In genomic region chr4:135306971-135307632, GRCm38 (mm10) we compare ENCODE assay signal across 9 mouse cellular contexts. TPM values are rescaled to one million over a fixed set of nuclear protein-coding genes. Genes with fewer than 3 reads are reported as not detected.
DNase-seq lines count a peak whose midpoint lies in the region; ATAC-seq and TF ChIP-seq lines count a peak whose summit lies in the region.
"Had no signal": no experiment of that assay in that cellular context is flagged by ENCODE, and none has a peak within 500 bp of the region (broad histone marks: within the 10 kb centered on the region; RNA-seq: fewer than 3 reads in every experiment).

No protein-coding gene starts in this region.

- DNase-seq in midbrain, embryonic 10.5 days (ENCODE audit: low spot score): no peak
- DNase-seq in kidney, postnatal 0 days (ENCODE audit: low spot score): no peak
- no peak for DNase-seq in cerebellum, adult 11 months
- DNase-seq in thymus, postnatal 14 days: no peak
- DNase-seq in thymus, adult 2 months: no peak

- ATAC-seq in midbrain, embryonic 16.5 days: no peak
- no peak for ATAC-seq in forebrain, embryonic 13.5 days
- ATAC-seq in kidney, postnatal 0 days (replicated peaks; ENCODE audit: low FRiP score, low read depth): no peak
- ATAC-seq in midbrain, embryonic 15.5 days (replicated peaks): no peak

- no peaks in the 10 kb centered on the region for H3K27me3 ChIP-seq in midbrain, embryonic 10.5 days (ENCODE audit: low read depth, poor library complexity, severe bottlenecking)
- H3K27me3 ChIP-seq in midbrain, embryonic 16.5 days (ENCODE audit: control insufficient read depth, insufficient read depth, low read depth, low read length): no peaks in the 10 kb centered on the region
- H3K27me3 ChIP-seq in forebrain, embryonic 13.5 days: no peaks in the 10 kb centered on the region
- no peaks in the 10 kb centered on the region for H3K27me3 ChIP-seq in kidney, postnatal 0 days (ENCODE audit: insufficient read depth, low read length)
- no peaks in the 10 kb centered on the region for H3K27me3 ChIP-seq in midbrain, embryonic 15.5 days (replicated peaks)
- H3K27me3 ChIP-seq in thymus, adult 2 months (ENCODE audit: control insufficient read depth, insufficient read depth, low read length): no peaks in the 10 kb centered on the region

- 48% methylated on average over 17 of the region's 17 CpGs for WGBS in midbrain, embryonic 10.5 days
- 39% methylated on average over 17 of the region's 17 CpGs for WGBS in midbrain, embryonic 16.5 days
- 39% methylated on average over 17 of the region's 17 CpGs for WGBS in forebrain, embryonic 13.5 days
- 44% methylated on average over 17 of the region's 17 CpGs for WGBS in kidney, postnatal 0 days
- WGBS in midbrain, embryonic 15.5 days: 39% methylated on average over 17 of the region's 17 CpGs
- 89% methylated on average over 17 of the region's 17 CpGs for WGBS in thymus, adult 2 months

- H3K4me1 ChIP-seq in midbrain, embryonic 10.5 days: peaks cover 16% of the 10 kb centered on the region
- no peaks in the 10 kb centered on the region for H3K4me1 ChIP-seq in midbrain, embryonic 16.5 days (ENCODE audit: control insufficient read depth, insufficient read depth, low read length)
- peaks cover 8% of the 10 kb centered on the region for H3K4me1 ChIP-seq in forebrain, embryonic 13.5 days
- peaks cover 17% of the 10 kb centered on the region for H3K4me1 ChIP-seq in kidney, postnatal 0 days (replicated peaks; ENCODE audit: insufficient read depth, low read length)
- no peaks in the 10 kb centered on the region for H3K4me1 ChIP-seq in midbrain, embryonic 15.5 days
- H3K4me1 ChIP-seq in thymus, adult 2 months (replicated peaks; ENCODE audit: control insufficient read depth, insufficient read depth, low read length): no peaks in the 10 kb centered on the region

- H3K4me3 ChIP-seq in midbrain, embryonic 10.5 days: peak overlapping the region; percentile 29; the same call in 1 of the 2 replicates
- H3K4me3 ChIP-seq in midbrain, embryonic 16.5 days (ENCODE audit: low read depth, low read length): no peak overlapping the region
- H3K4me3 ChIP-seq in forebrain, embryonic 13.5 days: no peak overlapping the region
- H3K4me3 ChIP-seq in kidney, postnatal 0 days (replicated peaks; ENCODE audit: low read depth, low read length): no peak overlapping the region
- H3K4me3 ChIP-seq in midbrain, embryonic 15.5 days: no peak overlapping the region
- H3K4me3 ChIP-seq in thymus, adult 2 months (ENCODE audit: control insufficient read depth, insufficient read depth, low read length): no peak overlapping the region

- no peak overlapping the region for H3K9ac ChIP-seq in midbrain, embryonic 16.5 days (ENCODE audit: low read depth, low read length)
- H3K9ac ChIP-seq in forebrain, embryonic 13.5 days: no peak overlapping the region
- H3K9ac ChIP-seq in kidney, postnatal 0 days (ENCODE audit: low read depth, low read length): no peak overlapping the region
- no peak overlapping the region for H3K9ac ChIP-seq in midbrain, embryonic 15.5 days

- no peak overlapping the region for H3K4me2 ChIP-seq in midbrain, embryonic 16.5 days (ENCODE audit: low read length)
- peak overlapping the region; percentile 27; the same call in 1 of the 2 replicates for H3K4me2 ChIP-seq in forebrain, embryonic 13.5 days
- H3K4me2 ChIP-seq in kidney, postnatal 0 days (ENCODE audit: low read length): no peak overlapping the region
- H3K4me2 ChIP-seq in midbrain, embryonic 15.5 days: peak overlapping the region; percentile 10; the same call in 1 of the 2 replicates

- no peak for TF ChIP-seq CTCF in kidney, postnatal 0 days (IDR thresholded peaks at IDR 0.05; ENCODE audit: low read depth)
- TF ChIP-seq CTCF in thymus, adult 2 months (IDR thresholded peaks at IDR 0.05; ENCODE audit: borderline replicate concordance, control insufficient read depth, extremely low read depth, insufficient read depth, low read length, poor library complexity): no peak

- H3K27ac ChIP-seq in midbrain, embryonic 10.5 days (replicated peaks): peak overlapping the region; percentile 7; the same call in 1 of the 2 replicates
- H3K27ac ChIP-seq in midbrain, embryonic 16.5 days (ENCODE audit: low read length): no peak overlapping the region
- no peak overlapping the region for H3K27ac ChIP-seq in forebrain, embryonic 13.5 days
- peak overlapping the region; percentile 42; the same call in 1 of the 2 replicates for H3K27ac ChIP-seq in kidney, postnatal 0 days
- H3K27ac ChIP-seq in midbrain, embryonic 15.5 days: no peak overlapping the region
- H3K27ac ChIP-seq in thymus, adult 2 months (ENCODE audit: control insufficient read depth, insufficient read depth, low read length): no peak overlapping the region
- H3K27ac ChIP-seq: macrophage had no signal

- no peak for TF ChIP-seq POLR2A in thymus, adult 2 months (IDR thresholded peaks at IDR 0.05; ENCODE audit: control insufficient read depth, extremely low read depth, insufficient read depth, low read length, poor library complexity)

- H3K9me3 ChIP-seq in midbrain, embryonic 10.5 days (replicated peaks): no peaks in the 10 kb centered on the region
- no peaks in the 10 kb centered on the region for H3K9me3 ChIP-seq in midbrain, embryonic 16.5 days (replicated peaks; ENCODE audit: control insufficient read depth, low read length, poor library complexity, severe bottlenecking)
- H3K9me3 ChIP-seq in forebrain, embryonic 13.5 days (replicated peaks): no peaks in the 10 kb centered on the region
- no peaks in the 10 kb centered on the region for H3K9me3 ChIP-seq in kidney, postnatal 0 days (replicated peaks; ENCODE audit: low read length)
- H3K9me3 ChIP-seq in midbrain, embryonic 15.5 days: no peaks in the 10 kb centered on the region

- H3K36me3 ChIP-seq in midbrain, embryonic 10.5 days: no peaks in the 10 kb centered on the region
- no peaks in the 10 kb centered on the region for H3K36me3 ChIP-seq in midbrain, embryonic 16.5 days (ENCODE audit: control insufficient read depth, insufficient read depth, low read length)
- no peaks in the 10 kb centered on the region for H3K36me3 ChIP-seq in forebrain, embryonic 13.5 days (ENCODE audit: poor library complexity, severe bottlenecking)
- no peaks in the 10 kb centered on the region for H3K36me3 ChIP-seq in kidney, postnatal 0 days (ENCODE audit: insufficient read depth, low read length)
- no peaks in the 10 kb centered on the region for H3K36me3 ChIP-seq in midbrain, embryonic 15.5 days (replicated peaks)
- H3K36me3 ChIP-seq in thymus, adult 2 months (ENCODE audit: control insufficient read depth, insufficient read depth, low read length): no peaks in the 10 kb centered on the region

RNA-seq across cellular contexts. Expression of gene Clic4, which starts 34.5 kb away (rescaled TPM):
- polyA plus RNA-seq in midbrain, embryonic 10.5 days (2016; fragmentation: Nextera tagmentation; extraction: Ambion mirVana): 224 and 229 TPM in 2 replicates
- 49.2 and 55.6 TPM in 2 replicates for polyA plus RNA-seq in midbrain, embryonic 16.5 days (2015; fragmentation: Nextera tagmentation; extraction: Ambion mirVana)
- polyA plus RNA-seq in forebrain, embryonic 13.5 days (2015; fragmentation: Nextera tagmentation; extraction: Ambion mirVana): 146 and 153 TPM in 2 replicates
- polyA plus RNA-seq in kidney, postnatal 0 days (2015; fragmentation: Nextera tagmentation; extraction: Ambion mirVana): 147 and 166 TPM in 2 replicates
- polyA plus RNA-seq in midbrain, embryonic 15.5 days (2015; fragmentation: Nextera tagmentation; extraction: Ambion mirVana): 63.8 and 69.5 TPM in 2 replicates
- 50.2 and 55.1 TPM in 2 replicates for polyA plus RNA-seq in thymus, adult 2 months (2012; rRNA removed)

RNA-seq across cellular contexts. Expression of gene Srrm1, which starts 46.0 kb away (rescaled TPM):
- 222 and 230 TPM in 2 replicates for polyA plus RNA-seq in midbrain, embryonic 10.5 days (2016; fragmentation: Nextera tagmentation; extraction: Ambion mirVana)
- polyA plus RNA-seq in midbrain, embryonic 16.5 days (2015; fragmentation: Nextera tagmentation; extraction: Ambion mirVana): 172 and 196 TPM in 2 replicates
- 250 and 261 TPM in 2 replicates for polyA plus RNA-seq in forebrain, embryonic 13.5 days (2015; fragmentation: Nextera tagmentation; extraction: Ambion mirVana)
- 183 and 203 TPM in 2 replicates for polyA plus RNA-seq in kidney, postnatal 0 days (2015; fragmentation: Nextera tagmentation; extraction: Ambion mirVana)
- 169 and 185 TPM in 2 replicates for polyA plus RNA-seq in midbrain, embryonic 15.5 days (2015; fragmentation: Nextera tagmentation; extraction: Ambion mirVana)
- polyA plus RNA-seq in thymus, adult 2 months (2012; rRNA removed): 41.0 and 50.0 TPM in 2 replicates

Comparison
In these comparisons a context has a peak if more than half of its experiments do, and no peak if none do; other contexts are left out.
1. H3K27ac ChIP-seq: peak in midbrain, embryonic 10.5 days (single experiment) and kidney, postnatal 0 days (single experiment); none in midbrain, embryonic 16.5 days (single experiment), forebrain, embryonic 13.5 days (single experiment), midbrain, embryonic 15.5 days (single experiment) and thymus, adult 2 months (single experiment).
2. H3K4me2 ChIP-seq: peak in forebrain, embryonic 13.5 days (single experiment) and midbrain, embryonic 15.5 days (single experiment); none in midbrain, embryonic 16.5 days (single experiment) and kidney, postnatal 0 days (single experiment).